Mouse (Mus musculus) brain, embryonic 14.5 days (tissue): Measurements from ENCODE around the gene Lmod2.

Source experiments
- CTCF ChIP-seq: fragments of 200-500 bp; IDR thresholded peaks from 2 replicates; pipeline ENCODE4 v1.5.1; 2012; ENCODE audit warnings: inconsistent platforms, mild to moderate bottlenecking, moderate library complexity, borderline replicate concordance; ENCODE audit not compliant: insufficient read depth, insufficient read length; ENCODE audit errors: extremely low read depth
- POLR2A ChIP-seq: fragments of 200-500 bp; IDR thresholded peaks from 2 replicates; pipeline ENCODE4 v1.6.1; 2012; ENCODE audit warnings: mild to moderate bottlenecking, inconsistent platforms, borderline replicate concordance; ENCODE audit not compliant: poor library complexity, insufficient read depth, insufficient read length, severe bottlenecking; ENCODE audit errors: extremely low read depth

- TF ChIP-seq CTCF (no peak), POLR2A (no peak)
Measured at GRCm38 (mm10) chr6:24610358-24610757, 12.8 kb downstream of the Lmod2 start.
